Mouse (Mus musculus) heart, embryonic 10.5 days (tissue): ENCODE results near the gene Eif4h. TPM values are rescaled to one million over a fixed set of nuclear protein-coding genes. Genes with fewer than 3 reads are reported as not detected.
A peak's percentile ranks its signal among the peaks of the same experiment; 100 is the strongest.

ENCODE experiments used
- DNase-seq: peaks from one replicate; pipeline ENCODE4 v3.0.0-alpha.2; 2017; ENCODE audit warnings: low spot score
- H3K27ac ChIP-seq: fragments of 300-500 bp; sonication (generic); 2 replicates; pipeline ENCODE4 v1.5.1; 2016; ENCODE audit warnings: mild to moderate bottlenecking
- H3K27me3 ChIP-seq: fragments of 300-500 bp; sonication (generic); 2 replicates; pipeline ENCODE4 v1.6.1; 2016; ENCODE audit warnings: mild to moderate bottlenecking; ENCODE audit not compliant: poor library complexity, insufficient read depth, severe bottlenecking
- H3K36me3 ChIP-seq: fragments of 300-500 bp; sonication (generic); 2 replicates; pipeline ENCODE4 v1.6.1; 2016; ENCODE audit warnings: mild to moderate bottlenecking, moderate library complexity
- H3K4me1 ChIP-seq: fragments of 300-500 bp; sonication (generic); 2 replicates; pipeline ENCODE4 v1.6.1; 2016; ENCODE audit warnings: mild to moderate bottlenecking
- H3K4me3 ChIP-seq: fragments of 300-500 bp; sonication (generic); 2 replicates; pipeline ENCODE4 v1.5.1; 2016; ENCODE audit warnings: mild to moderate bottlenecking, moderate library complexity
- H3K9me3 ChIP-seq: fragments of 300-500 bp; sonication (generic); 2 replicates; pipeline ENCODE4 v1.6.1; 2016; ENCODE audit warnings: mild to moderate bottlenecking, moderate library complexity
- WGBS: fragments of 180-500 bp; shearing (Covaris S2); methylation state at CpG from one replicate; pipeline ENCODE4 v1.1.7; 2016; 5-methylcytosine and 5-hydroxymethylcytosine counted together
- polyA plus RNA-seq: library from polyadenylated mRNA; unstranded; fragments of >200 nt; fragmentation: Nextera tagmentation; extraction: Ambion mirVana; gene quantifications from 2 replicates; pipeline ENCODE4 v1.2.1, GENCODE M21; 2016

Eif4h gene
- polyA plus RNA-seq = 435 and 453 TPM in 2 replicates

DNA sequence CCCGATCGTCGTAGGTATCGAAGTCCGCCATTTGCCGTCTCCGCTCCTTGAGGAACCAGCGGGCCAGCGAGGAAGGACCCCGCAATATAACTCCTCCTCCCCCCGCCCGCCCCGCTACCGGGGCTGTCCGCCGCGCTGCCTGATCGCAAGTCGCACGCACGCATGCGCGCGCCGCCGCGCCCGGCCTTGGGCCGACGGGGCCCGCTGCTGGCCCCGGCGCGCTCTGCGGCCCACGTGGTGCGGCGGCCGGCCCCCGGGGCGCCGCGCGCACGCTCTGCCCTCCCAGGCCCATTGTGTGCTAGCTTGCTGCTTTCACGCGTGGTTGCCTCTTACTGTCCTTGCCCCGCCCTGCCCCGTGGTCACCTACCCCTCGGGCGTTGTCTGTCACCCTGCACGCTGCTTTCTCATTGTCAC lies at the start of gene Eif4h:
TSS of gene Eif4h (minus strand) at position 222 of the 414 bp plus-strand sequence.
- Histone ChIP-seq H3K4me3 (peak within 1 kb of the TSS; percentile 100), H3K27ac (peak within 1 kb of the TSS; percentile 99), H3K27me3 (no peaks in the 10 kb centered on the region), H3K4me1 (peaks cover 10% of the 10 kb centered on the region; the same call in 1 of the 2 replicates), H3K9me3 (no peaks in the 10 kb centered on the region), H3K36me3 (peaks cover 25% of the 10 kb centered on the region)
- peak; percentile 97 for DNase-seq
- WGBS = under 1% methylated on average over 52 of the region's 52 CpGs

DNA sequence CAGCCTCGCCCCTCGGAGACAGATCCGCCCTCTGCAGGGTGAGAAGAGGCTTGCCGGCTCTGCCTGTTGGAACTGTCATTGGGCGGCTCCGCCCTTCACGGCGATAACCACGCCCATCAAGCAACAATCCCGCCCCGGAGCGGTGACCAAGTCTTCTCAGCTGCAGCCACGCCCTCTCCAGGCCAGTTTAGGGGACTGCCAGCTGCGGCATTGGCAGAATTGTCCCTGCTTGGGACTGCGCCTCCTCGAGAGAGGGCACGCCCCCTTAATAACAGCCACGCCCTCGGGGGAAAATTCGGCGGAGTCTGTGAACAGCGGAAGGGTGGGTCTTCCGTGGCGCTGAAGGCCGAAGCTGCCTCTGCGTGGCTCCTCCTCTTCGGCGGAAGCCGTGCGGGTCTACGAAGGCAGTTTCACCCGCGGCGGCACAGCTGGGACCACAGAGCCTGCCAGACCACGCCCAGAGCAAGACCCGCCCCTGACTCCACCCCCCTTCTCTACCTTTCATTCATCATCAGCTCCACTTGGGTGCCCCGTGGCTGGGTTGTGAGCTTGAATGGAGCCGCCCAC lies 49.5 kb upstream of the Eif4h start:
- Histone ChIP-seq H3K27ac (peak overlapping the region; percentile 89), H3K4me3 (peak overlapping the region; percentile 82), H3K9me3 (no peaks in the 10 kb centered on the region), H3K4me1 (peaks cover 21% of the 10 kb centered on the region), H3K36me3 (peaks cover 17% of the 10 kb centered on the region), H3K27me3 (peaks cover 5% of the 10 kb centered on the region; the same call in 1 of the 2 replicates)
- under 1% methylated on average over 38 of the region's 38 CpGs for WGBS
- DNase-seq = peak; percentile 100

DNA sequence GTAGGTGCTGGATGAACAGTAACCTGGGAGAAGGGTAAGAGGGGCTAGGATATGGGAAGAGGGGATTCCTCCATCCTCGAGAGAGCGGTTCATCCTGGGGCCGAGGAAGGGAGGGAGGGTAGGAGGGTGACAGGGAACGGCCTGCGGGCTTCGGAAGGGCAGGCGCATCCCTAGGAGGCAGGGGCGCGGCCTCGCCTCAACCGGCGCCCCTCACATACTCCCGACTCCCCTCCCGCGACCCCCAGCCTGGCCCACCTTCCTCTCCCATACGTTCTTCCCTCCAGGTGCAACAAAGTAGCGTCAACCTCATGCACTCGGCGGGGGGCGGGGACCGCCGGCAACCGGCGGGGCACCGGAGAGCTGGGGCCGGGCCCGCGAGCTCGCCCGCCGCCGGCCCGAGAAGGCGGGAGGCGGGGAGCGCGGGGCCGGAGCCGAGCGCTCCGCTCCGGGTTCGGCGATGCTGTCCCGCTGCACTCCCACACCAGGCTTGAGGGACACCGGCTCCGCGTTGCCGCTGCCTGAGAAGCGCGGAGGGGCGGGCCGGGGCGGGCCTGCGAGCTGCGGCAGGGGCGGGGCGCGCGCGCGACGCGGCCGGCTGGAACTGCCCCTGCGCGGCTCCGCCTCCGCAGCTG lies 48.9 kb upstream of the Eif4h start, which contains the start of gene Limk1:
TSS of gene Limk1 (minus strand) at position 513 of the 632 bp plus-strand sequence.
- H3K27me3 ChIP-seq = peaks cover 5% of the 10 kb centered on the region; the same call in 1 of the 2 replicates
- DNase-seq = no peak
- H3K27ac ChIP-seq = peak within 1 kb of the TSS; percentile 89
- peaks cover 21% of the 10 kb centered on the region for H3K4me1 ChIP-seq
- H3K36me3 ChIP-seq = peaks cover 22% of the 10 kb centered on the region
- 1% methylated on average over 69 of the region's 69 CpGs for WGBS
- no peaks in the 10 kb centered on the region for H3K9me3 ChIP-seq
- peak within 1 kb of the TSS; percentile 82 for H3K4me3 ChIP-seq

DNA sequence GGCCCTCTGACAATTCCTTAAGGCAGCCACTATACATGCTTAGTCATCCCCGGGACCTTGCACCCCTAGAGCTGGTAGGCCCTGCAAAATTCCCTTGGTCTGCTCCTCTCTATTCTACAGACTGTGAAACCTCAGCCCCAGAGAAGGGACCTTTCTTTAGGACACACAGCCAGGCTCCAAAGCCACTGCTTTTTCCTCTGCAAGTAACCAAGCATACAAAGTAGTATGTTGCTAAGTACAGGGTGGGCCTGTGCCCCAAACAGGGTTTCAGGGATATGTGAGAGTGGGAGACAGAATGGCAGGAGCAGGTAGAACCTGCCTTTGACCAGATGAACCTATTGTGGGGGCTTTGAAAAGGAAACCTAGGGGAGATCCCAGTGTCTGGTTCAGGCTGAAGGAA lies 47.9 kb upstream of the Eif4h start:
- Histone ChIP-seq H3K4me1 (peaks cover 21% of the 10 kb centered on the region), H3K27me3 (peaks cover 5% of the 10 kb centered on the region; the same call in 1 of the 2 replicates), H3K27ac (no peak overlapping the region), H3K36me3 (peaks cover 27% of the 10 kb centered on the region), H3K9me3 (no peaks in the 10 kb centered on the region), H3K4me3 (peak overlapping the region; percentile 82; the same call in 1 of the 2 replicates)
- DNase-seq = no peak
- 79% methylated on average over 1 of the region's 1 CpGs for WGBS

DNA sequence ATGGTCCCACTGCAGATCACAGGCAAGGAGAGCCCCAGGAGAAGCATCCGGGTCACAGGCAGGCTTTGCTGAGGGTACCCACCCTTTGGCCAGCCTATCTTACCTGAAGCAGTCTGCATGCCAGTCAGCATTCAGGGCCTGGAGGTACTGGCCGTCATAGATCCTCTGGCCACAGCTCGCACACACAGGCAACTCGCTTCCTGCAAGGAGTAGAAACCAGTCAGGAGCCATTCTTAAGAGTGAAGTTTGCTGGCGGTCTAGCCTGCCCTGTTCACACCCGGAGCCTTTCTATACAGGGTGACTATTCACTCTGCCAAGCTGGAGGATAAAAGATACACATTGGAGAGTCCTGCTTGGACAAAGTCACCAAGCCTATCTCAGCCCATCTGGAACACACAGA lies 47.3 kb upstream of the Eif4h start:
- no peaks in the 10 kb centered on the region for H3K9me3 ChIP-seq
- H3K27ac ChIP-seq = no peak overlapping the region; the same call in 1 of the 2 replicates
- H3K4me1 ChIP-seq = peaks cover 21% of the 10 kb centered on the region
- peaks cover 5% of the 10 kb centered on the region; the same call in 1 of the 2 replicates for H3K27me3 ChIP-seq
- H3K36me3 ChIP-seq = peaks cover 27% of the 10 kb centered on the region
- 85% methylated on average over 6 of the region's 6 CpGs for WGBS
- no peak overlapping the region for H3K4me3 ChIP-seq
- DNase-seq = no peak

DNA sequence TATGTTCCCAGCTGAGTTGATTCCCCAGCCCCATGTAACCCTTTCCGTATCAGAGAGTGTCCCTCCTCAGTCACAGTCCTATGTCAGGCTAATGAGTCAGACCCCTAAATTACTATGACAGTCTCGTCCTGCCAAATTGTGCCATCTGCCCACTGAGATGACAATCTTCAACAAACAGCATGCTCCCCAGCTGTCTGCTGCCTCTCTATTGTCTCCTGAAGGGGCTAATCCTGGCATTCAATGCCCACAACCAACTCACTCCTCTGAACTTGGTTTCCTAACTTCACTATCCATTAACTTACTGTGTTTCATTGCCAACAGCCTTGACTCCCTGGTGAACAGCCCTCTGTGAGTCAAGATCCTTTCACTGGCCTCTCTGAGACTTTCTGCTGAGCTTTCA lies 45.1 kb upstream of the Eif4h start:
- no peaks in the 10 kb centered on the region for H3K9me3 ChIP-seq
- H3K36me3 ChIP-seq = peaks cover 27% of the 10 kb centered on the region
- H3K27ac ChIP-seq = no peak overlapping the region
- peaks cover 39% of the 10 kb centered on the region for H3K4me1 ChIP-seq
- no peak overlapping the region for H3K4me3 ChIP-seq
- WGBS = 82% methylated on average over 2 of the region's 2 CpGs
- H3K27me3 ChIP-seq = peaks cover 5% of the 10 kb centered on the region; the same call in 1 of the 2 replicates
- DNase-seq = no peak

DNA sequence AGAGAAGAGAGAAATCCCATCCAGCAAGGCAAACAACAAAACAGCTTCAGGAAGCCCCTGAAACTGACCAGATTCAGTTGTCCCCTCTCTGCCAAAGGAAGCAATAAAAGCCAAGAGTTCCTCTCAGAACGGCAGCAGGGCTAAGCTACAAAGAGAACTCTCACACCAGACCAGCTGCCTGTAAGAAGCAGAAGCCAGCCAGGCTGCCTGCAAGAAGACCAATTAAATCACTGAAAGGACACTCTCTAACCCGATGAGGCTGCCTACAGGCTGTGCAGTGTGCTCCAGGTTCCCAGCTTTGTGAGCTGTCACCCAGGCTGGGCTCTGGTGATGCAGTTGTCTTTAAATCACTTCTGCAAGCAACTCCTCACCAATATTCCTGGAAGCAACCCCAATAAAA lies 44.5 kb upstream of the Eif4h start:
- H3K27me3 ChIP-seq = peaks cover 5% of the 10 kb centered on the region; the same call in 1 of the 2 replicates
- peaks cover 40% of the 10 kb centered on the region for H3K4me1 ChIP-seq
- no peak overlapping the region for H3K4me3 ChIP-seq
- DNase-seq = no peak
- H3K36me3 ChIP-seq = peaks cover 27% of the 10 kb centered on the region
- no peak overlapping the region for H3K27ac ChIP-seq
- 75% methylated on average over 2 of the region's 2 CpGs for WGBS
- H3K9me3 ChIP-seq = no peaks in the 10 kb centered on the region

DNA sequence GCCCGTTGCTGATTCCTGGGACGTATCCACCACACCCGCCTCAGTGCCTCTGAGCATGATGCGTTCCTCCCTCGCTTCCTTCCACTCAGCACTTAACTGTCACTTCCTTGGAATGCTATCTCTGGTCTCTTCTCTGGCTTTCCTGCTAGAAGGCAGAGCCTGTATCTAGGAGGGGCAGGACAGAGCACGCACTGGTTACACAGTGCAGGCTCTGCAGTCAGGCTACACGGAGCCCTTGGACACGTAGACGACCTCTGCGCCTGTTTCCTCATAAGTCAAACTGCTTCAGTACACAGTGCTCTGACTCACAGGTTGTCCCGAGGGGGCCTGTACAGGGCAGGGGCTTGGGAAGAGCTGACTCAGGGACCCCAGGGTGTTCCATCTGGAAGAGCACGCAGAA lies 40.9 kb upstream of the Eif4h start:
- H3K4me1 ChIP-seq = peaks cover 61% of the 10 kb centered on the region

DNA sequence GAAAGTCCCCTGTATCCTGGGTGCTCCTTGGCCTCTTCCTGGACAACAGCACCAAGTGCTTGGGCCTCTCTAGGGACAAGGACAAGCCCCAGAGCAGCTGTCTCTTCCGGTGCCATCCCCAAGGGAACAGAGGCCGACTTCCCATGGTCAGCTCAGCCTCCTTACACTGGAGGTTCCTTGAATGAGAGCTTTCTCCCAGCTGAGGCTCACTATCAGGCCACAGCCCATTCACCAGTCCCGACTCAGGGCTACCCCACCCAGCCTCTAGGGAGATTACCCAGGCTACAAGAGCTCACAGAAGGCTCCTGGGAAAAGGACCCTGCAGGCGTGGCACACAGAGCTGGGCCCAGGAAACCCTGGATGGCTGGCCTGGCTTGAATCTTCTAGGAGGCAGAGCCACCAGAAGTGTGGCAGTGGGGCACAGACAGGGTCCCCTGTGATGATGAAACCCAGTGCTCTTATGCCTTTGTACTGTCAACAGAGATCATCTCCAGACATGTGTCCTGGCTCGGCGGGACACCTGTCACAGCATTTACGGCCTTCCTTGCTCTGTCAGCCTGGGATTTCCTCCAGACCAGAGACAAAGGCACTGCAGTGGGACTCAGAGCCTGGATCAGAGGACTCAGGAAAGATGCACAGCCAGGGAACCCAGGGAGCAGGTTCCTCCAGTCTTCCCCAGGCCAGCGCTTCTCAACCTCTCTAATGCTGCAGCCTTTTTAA lies 39.7 kb upstream of the Eif4h start:
- Histone ChIP-seq H3K4me1 (peaks cover 67% of the 10 kb centered on the region), H3K36me3 (peaks cover 12% of the 10 kb centered on the region), H3K27me3 (0 out of 2 replicates have a peak, but pooled peaks cover 4% of the 10 kb centered on the region), H3K4me3 (no peak overlapping the region), H3K9me3 (no peaks in the 10 kb centered on the region), H3K27ac (peak overlapping the region; percentile 92)
- WGBS = 48% methylated on average over 8 of the region's 8 CpGs
- DNase-seq = no peak

More for the DNA sequence above, 40.9 kb upstream of the Eif4h start:
- peak overlapping the region; percentile 54 for H3K27ac ChIP-seq
- H3K36me3 ChIP-seq = peaks cover 20% of the 10 kb centered on the region
- DNase-seq = no peak
- 0 out of 2 replicates have a peak overlapping the region, but pooled peaks have one; percentile 12 for H3K4me3 ChIP-seq
- 25% methylated on average over 12 of the region's 12 CpGs for WGBS
- no peaks in the 10 kb centered on the region for H3K9me3 ChIP-seq
- 0 out of 2 replicates have a peak, but pooled peaks cover 4% of the 10 kb centered on the region for H3K27me3 ChIP-seq

DNA sequence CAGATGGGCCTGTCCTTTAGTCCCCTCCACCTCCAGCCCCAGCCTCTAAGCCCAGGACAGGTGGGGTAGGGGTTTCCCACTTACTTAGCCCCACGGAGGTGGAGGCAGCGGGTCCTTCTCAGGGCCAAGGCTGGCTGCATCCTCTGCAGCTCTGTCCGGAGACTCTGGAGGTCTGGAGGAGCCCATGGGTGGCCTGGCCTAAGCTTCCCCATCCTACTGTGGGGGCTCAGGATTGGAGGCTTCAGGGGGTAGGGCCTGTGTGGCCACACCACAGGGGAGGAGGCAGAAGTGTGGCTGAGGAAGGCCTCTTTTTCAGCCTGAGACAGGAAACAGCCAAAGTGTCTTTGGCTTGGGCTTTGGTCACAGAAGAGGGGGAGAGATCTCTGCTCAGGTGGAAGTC lies 38.7 kb upstream of the Eif4h start:
- H3K27ac ChIP-seq = peak overlapping the region; percentile 92
- H3K4me1 ChIP-seq = peaks cover 67% of the 10 kb centered on the region
- WGBS = 77% methylated on average over 3 of the region's 3 CpGs
- no peaks in the 10 kb centered on the region for H3K9me3 ChIP-seq
- 0 out of 2 replicates have a peak, but pooled peaks cover 4% of the 10 kb centered on the region for H3K27me3 ChIP-seq
- no peak for DNase-seq
- H3K36me3 ChIP-seq = peaks cover 8% of the 10 kb centered on the region; the same call in 1 of the 2 replicates
- H3K4me3 ChIP-seq = no peak overlapping the region; the same call in 1 of the 2 replicates

DNA sequence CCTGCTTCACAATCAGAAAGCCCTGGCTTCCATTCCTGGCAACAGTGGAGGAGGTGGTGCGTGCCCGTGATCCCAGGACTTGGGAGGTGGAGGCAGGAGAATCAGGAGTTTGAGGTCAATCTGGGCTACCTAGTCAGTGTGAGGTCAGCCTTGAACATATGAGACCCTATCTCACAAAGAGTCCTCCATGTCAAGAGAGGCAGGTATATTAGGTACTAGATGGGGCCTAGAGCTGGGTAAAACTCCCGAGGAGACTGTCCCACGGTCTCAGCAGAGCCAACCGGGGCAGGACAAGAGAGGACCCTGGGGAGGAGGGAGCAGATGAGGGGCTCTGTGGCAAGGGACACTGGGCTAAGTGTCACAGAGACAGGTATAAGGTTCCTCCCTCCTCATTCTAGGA lies 38.2 kb upstream of the Eif4h start:
- Histone ChIP-seq H3K4me1 (peaks cover 67% of the 10 kb centered on the region), H3K9me3 (no peaks in the 10 kb centered on the region), H3K27ac (peak overlapping the region; percentile 92), H3K36me3 (peaks cover 9% of the 10 kb centered on the region), H3K4me3 (no peak overlapping the region), H3K27me3 (0 out of 2 replicates have a peak, but pooled peaks cover 4% of the 10 kb centered on the region)
- WGBS = 86% methylated on average over 5 of the region's 5 CpGs
- DNase-seq = no peak

DNA sequence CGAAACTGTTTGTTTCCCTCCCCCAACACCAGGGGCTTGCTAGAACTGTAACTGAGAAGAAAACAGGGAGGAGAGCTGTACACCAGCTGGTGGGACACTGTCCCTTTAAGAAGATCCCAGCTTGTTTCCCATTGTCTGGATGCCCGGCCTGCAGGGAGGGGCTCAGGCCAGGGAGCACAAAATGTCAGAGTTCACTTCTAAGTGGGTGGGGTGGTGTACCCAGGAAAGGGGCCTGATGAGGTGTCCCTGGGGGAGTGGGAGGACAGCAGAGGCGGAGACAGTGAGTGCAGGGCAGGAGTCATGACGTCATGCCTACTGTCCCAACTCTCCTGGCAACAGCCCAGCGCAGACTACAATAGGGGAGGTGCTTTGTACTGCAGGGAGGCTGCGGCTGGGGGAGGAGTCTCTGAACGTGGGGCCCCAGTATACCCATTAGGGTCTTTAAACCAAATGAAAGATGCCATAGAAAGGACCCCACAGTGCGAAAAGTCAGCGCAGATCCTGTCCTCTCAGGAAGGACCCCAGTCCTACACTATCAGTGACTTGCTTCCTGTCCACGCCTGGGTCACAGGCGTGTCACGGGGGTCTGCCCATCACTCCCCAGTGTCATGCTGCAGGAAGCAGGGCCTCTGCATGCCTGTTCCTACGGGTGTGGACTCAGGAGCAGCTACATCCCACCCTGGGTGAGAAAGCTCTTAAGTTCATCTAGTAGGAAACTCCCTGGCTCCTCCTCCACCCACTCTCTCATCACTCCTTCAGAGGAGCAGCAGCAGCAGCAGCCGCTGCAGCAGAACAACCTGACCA lies 36.9 kb upstream of the Eif4h start:
- Histone ChIP-seq H3K27ac (peak overlapping the region; percentile 92), H3K9me3 (no peaks in the 10 kb centered on the region), H3K4me1 (peaks cover 64% of the 10 kb centered on the region), H3K4me3 (peak overlapping the region; percentile 58), H3K36me3 (peaks cover 16% of the 10 kb centered on the region), H3K27me3 (0 out of 2 replicates have a peak, but pooled peaks cover 4% of the 10 kb centered on the region)
- DNase-seq = peak; percentile 93
- 3% methylated on average over 14 of the region's 14 CpGs for WGBS
